Mouse (Mus musculus) spleen, postnatal 36 days (tissue): ENCODE results near the gene Hnrnpa3.
A peak's percentile ranks its signal among the peaks of the same experiment; 100 is the strongest.
"Not testable (repeated sequence)": the region's sequence is repeated elsewhere in the genome, so short reads cannot be mapped to it uniquely, and the experiment has no call there.

Source experiments
- DNase-seq, 2 experiments: peaks; one replicate each; pipeline ENCODE4 v3.0.0; 2022; ENCODE audit warnings: low spot score in 2 of 2, mixed read lengths in 1 of 2

Hnrnpa3 gene

DNA sequence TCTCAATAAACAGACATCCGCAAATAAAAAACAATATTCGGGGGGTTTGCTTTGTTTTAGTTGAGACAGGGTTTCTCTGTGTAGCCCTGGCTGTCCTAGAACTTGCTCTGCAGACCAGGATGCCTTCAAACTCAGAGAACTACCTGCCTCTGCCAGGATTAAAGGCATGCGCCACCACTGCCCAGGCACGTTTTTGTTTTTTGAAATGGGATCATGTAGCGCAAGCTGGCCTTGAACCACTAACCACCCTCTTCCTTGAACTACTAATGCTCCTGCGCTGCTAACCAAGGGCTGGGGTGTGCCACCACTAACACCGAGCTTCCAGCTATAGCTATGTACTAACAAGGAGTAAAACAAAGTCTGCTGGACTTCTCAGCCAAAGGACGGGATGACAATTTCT, 20.9 kb downstream of the Hnrnpa3 start:
- no peak for DNase-seq

DNA sequence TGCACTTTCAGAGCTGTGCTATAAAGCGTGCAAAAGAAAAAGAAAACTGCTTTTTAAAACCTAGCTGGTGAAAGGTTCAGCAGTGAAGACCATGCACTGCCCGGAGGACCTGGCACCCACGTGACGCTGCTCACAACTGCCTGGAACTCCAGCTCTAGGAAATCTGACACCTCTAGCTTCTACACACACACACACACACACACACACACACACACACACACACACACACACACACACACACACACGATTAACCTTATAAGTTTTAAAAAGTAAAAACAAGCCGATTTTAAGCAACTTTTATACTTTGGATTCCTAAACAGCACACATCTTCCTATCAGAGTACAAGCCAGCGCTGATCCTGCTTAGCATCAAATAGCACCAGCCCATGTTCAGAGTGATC, 22.4 kb downstream of the Hnrnpa3 start:
- DNase-seq, result no peak

DNA sequence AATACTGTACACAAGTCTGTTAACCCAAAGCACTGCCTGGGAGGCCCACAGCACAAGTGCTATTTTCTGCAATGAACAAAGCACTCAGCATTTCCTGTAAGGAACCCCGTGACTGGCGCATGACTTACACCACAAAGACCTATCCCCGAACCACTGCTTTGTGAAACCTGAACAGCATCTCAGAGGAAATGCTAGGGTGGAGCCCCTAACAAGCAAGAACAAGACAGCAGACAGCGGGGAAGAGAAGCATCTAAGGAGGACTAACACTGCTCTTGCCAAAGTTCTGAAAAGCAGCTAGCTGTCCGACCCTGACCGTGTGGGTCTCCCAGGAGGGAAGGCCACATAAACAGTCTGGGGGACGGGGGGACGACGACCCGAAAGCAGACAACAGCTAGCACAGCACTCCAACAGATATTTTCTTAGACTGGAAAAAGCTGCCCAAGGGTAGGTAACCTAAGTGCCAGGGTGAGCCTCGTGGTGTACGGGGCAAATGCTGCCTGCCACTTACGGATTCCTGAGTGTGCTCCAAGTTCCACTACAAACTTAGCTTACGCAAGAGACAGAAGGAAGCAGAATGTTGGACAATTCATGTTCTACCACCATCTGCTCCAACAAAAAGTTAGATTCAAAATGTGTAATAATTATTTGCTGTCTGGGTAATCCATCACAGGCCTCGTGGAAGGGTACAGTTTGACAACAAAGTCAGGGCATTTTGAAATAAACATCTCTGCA, 24.1 kb downstream of the Hnrnpa3 start:
- DNase-seq, result peak; percentile 88 to 91

DNA sequence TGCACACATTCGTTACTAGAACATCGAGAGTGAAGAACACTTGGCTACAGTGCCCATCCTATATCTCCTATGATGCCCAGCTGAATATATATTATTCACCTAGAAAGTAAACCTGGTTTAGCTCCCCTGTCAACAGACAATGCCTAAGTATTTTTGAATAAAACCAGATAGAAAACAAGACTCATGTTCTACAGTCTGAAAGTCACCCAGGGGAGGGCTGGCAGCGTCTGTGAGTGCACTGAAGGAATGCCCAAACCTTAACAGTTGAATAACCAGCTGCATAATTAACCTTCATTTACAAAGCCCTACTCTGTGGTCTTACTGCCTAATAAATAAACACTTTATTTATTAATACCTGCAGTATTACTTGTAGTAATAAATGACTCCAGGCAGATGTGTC, 25.5 kb downstream of the Hnrnpa3 start:
- no peak for DNase-seq

DNA sequence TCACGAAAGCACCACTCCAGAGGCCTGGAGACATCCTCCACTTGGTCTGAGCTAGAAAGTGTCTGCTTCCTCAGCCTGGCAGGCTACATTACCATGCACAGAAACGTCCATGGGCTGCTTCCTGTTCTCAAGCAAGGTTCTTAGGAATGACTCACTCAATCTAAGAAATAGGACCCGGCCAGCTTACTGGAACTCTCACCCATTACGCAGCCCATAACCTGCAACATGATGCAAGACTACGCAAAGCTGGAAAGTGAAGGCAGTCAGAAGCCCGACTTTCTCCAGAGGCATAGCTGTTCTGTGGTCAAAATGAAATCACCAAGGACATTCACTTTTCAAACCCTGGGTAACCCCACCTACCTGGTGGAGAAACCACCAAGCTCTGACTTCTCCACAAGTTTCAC, 26.4 kb downstream of the Hnrnpa3 start:
- no peak for DNase-seq

DNA sequence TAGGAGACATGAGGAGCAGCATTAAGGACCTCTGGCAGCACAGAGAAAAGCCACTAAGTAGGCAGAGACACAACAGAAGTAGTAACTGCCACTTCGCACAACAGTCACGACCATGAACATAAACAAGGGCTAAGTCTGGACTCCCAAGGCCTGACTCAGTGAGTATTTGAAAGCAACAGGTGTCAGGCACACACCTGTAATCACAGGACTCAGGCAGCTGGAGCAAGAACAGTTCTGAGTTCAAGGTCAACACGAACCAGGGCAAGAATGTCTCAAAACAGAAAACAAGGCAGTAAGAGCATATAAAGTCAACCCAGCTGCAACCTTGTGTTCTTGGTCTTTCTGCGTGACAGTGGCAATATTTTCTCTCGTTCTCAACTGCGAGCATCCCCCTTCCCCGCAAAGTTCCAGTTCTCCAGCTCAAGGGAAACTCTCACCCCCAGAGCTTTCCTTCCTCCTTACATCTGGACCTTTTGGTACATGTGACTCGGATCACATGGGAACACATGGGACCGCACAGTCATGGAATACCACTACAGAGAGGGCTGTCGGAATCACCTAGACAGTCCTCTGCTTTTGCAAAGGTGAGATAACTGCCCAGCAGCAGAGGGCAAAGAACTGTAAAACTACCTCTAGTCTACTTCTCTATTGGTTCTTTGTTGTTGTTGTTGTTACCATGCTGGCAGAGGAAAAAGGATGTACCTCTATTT, 28.1 kb downstream of the Hnrnpa3 start:
- DNase-seq, result no peak

DNA sequence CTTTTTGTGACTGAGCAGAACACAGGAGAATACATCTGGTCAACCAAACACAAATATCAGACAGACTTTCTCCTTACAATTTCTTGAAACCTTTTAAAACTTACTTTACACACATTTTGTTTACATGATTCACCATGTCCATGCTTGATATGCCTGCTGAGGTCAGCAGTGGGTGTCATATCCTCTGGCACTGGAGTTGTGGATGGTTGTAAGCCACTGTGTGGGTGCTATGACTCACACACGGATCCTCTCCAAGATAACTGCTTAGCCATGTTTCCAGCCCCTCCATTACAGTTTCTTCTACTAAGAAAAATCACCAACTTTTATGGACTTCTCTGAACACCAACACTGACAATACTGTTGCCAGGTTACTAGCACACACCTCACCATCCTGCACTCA, 29.8 kb downstream of the Hnrnpa3 start:
- no peak for DNase-seq

DNA sequence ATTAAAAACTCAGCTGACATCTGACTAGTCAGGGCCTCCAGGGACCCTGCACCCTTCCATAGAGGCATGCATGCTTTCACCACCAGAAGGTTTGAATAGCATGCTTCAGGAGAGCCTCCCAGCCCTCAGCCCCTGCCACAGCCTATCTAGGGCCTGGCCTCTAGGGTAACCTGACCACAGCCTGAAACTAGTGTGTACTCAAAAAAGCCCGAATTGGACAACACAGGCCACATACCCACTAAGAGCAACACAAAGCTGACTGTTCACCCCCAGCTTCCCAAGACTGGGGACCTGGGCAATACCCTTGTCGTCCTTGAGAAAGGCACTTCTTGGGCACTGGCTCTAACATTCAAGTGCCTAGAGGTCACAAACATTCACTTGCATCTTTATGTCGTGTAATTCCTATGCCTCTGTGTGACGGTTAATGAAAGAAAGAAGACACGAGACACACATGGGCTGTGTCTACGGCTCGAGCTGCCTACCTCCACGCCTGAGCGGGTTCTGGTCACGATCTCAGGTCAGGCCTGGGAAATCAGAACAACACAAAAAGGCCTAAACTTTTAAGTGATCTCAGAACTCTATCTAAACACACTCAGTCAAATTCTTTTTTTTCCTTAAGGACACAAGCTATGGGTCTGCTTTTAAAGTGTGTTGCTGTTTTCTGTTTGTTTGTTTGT, 30.6 kb downstream of the Hnrnpa3 start:
- DNase-seq, result peak in 1 of 2 experiments; percentile 26

DNA sequence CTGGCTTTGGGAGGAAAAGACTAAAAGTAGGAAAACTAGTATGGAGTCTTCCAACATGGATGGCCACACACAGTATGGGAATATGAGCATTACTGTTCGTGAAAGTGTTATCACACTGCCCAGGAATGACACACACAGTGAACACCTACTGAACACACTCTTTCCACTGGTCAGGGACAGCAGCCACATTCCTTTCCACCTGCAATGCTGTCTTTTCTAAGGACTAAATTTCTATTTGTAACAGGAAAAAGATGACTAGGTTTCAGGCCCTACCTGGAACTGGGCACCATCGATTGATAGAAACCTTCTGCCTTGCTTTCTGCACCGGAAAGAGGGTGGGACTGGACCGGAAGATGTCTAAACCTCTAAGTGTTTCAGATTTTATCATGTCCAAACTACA, 31.6 kb downstream of the Hnrnpa3 start:
- DNase-seq, result no peak

DNA sequence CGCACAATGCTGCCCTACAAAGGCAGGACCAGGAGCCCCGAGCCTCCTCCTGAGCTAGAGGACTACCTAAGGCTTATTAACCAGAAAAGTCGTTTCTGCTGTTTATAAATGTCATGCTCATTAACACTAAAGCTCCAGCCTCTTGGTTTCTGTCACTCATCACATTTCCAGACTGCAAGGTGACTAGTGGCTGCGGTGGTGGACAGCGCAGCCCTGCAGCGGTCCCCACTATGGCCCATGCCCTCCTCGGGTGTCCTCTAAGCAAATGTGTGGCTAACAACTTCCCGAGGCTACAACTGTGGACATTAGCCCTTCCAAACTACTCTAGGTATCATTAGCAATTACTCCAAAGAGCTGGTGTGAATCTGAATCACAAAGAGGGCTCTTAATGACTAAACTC, 32.3 kb downstream of the Hnrnpa3 start:
- no peak for DNase-seq

DNA sequence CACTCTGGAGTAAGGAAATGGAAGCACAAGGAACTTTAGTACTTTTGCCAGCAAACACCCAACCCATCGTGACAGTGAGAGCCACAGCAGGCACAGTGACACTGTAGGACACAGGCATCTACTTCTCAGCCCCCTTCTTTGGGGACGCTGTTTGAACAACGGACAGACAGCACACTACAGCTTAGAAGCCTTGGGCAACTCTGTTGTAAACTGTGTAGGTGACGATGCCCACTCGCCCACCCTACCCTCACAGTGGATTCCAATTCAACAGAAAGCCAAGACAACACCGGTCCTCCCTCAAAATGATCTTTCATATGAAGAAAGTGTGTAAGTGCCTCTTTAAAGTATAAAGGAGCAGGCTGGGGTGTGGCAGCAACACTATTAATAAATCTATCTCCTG, 33.3 kb downstream of the Hnrnpa3 start:
- DNase-seq, result no peak

DNA sequence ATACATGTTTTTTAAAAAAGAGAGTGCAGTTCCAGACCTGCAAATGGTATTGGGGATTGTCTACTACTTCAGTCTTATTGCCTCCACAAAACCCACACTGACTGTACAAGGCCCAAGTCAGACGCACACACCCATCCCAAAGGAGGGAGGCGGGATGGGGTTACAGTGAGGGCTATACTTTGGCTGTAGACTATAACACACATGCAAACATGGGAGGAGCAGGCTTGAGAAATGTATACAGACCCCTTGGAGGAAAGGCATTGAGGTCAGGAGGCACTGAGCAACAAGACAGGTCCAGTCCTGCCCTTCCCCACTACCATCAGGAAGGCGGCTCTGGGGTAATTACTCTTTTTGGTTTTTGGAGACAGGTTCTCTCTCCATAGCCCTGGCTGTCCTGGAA, 35.9 kb downstream of the Hnrnpa3 start:
- DNase-seq, result not testable (repeated sequence)

DNA sequence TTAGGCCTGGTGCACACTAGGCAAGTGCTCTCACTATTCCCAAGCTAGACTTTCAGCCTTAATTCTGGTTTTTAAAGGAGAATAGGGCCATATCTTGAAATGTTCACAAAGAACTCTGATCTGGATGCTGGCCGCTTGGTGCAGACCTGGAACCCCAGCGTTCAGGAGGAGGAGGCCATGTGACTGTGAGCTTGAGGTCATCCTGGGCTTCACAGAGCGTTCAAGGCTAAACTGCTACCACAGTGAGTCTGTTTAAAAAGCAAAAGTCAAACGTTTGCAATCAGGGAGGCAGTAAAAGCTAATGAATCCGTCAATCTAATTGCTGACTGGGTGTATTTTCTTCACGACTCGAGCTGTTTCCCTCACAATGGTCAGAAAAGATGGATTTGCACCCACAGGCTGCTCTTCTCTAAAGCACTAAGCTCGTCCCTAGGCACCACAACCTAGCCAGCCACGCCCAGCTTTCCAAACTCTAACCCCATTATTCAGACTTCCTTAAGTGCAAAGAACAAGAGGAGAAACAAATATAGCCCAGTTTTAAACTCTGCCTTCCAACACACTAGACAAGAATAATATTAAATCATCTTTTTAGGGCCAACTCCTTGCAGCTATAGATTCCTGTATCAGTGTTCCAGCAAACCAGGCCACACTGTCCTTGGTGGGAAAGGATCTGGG, 36.8 kb downstream of the Hnrnpa3 start:
- DNase-seq, result no peak

DNA sequence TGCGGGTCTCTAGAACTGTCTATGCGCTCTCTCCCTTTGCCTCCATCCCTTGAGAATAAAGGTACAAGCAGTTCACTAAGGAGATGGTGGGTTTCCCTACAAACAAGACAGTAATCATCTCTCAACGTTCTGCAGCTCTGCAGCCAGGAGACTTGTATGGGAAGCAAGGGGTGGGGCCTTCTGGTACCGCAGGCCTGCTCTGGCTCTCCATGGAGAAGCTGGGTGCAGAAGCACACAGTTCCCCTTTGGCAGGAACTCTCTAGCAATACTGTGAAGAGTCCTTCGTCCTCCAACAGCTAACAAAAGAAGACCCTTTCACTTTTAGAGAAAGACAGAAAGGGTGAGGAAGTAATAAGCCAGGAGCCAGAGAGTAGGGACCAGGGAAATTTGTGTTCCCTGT, 37.3 kb downstream of the Hnrnpa3 start:
- DNase-seq, result no peak

DNA sequence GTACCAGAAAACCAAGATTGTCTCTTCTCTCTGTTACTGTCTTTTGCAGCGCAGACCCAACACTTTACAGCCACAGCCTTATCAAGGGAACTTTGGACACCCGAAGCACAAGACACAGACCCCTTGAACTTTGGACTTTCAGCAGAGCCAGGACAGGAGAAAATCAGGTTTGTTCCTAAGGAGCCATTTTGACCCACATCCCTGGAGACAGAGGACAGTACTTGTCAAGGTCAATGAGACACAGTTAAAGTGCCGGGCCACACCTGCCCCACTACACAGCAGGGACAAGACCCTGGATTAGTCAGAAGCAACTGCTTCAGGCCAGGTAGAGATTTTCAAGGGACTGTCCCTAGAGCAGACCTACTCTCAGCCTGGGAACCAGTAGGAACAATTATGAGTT, 38.2 kb downstream of the Hnrnpa3 start:
- no peak for DNase-seq

DNA sequence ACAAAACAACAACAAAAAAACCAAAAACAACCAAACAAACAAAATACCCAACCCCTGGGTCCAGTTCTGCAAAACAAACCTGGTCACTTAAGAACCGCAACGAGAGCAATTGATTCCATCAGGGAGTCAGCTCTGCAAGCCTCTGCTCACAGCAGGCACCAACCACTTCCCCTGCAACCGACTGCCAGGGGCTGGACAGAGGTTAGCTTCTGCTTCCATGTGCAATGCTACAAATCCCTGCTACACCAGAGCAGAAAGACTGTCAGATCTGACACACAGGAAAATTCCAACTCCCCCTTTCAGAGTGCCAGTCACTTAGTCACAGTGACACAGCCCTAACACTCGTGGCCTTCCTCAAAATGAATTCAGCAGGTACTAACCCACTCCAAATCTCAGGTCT, 38.9 kb downstream of the Hnrnpa3 start:
- no peak for DNase-seq

DNA sequence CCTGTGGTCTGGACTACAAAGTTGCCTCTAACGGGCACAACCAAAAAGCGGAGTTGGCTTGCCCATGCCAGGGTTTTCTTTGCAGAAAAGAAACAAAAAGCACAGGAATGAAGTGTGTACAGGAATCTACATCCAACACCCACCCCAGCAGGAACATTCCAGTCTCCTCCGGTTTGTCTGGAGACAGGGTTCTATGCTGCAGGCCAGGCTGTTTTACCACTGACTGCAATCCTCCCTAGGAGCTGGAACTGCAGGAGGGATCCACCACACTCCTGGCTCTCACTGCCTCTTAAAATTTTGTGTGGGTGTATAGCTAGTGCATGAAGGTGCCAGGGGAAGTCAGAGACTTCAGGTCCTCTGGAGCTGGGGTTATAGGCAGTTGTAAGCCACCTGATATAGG, 39.8 kb downstream of the Hnrnpa3 start:
- DNase-seq, result no peak

DNA sequence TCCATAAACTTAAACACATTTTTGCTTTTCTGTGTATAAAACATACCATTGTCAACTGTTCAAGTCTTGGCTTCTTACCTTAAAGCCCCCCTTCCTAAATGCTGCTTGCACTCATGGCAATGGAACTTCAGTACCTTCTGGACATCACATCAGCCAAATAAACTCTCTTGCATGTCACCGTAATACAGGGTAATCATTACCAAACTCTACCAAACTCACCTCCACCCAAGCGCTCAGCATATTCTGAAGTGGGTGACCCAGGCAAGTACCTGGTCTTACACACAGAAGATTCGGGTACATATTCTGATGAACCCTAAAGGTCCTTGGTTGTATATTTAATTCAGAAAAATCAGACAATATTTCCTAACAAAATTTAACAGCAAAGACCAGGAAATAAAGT, 41.5 kb downstream of the Hnrnpa3 start:
- DNase-seq, result no peak

DNA sequence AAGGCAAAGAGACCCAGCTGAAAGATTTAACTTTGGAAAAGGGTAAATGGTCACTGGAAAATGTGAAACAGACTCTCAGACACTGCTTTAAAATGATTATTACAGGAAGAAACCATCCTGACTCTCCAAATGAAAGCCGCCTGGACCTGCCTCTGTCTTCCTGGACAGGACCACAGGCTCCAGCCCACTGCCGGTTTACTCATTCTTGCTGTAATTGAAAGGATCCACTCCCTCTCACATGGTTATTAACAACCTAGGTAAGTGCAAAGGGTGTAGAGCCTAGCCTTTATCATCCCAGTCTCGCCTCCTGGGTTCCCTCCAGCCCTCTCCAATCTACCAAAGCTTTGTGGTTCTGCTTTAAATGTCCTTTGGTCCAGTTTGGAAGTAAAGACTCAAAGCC, 42.1 kb downstream of the Hnrnpa3 start:
- no peak for DNase-seq

DNA sequence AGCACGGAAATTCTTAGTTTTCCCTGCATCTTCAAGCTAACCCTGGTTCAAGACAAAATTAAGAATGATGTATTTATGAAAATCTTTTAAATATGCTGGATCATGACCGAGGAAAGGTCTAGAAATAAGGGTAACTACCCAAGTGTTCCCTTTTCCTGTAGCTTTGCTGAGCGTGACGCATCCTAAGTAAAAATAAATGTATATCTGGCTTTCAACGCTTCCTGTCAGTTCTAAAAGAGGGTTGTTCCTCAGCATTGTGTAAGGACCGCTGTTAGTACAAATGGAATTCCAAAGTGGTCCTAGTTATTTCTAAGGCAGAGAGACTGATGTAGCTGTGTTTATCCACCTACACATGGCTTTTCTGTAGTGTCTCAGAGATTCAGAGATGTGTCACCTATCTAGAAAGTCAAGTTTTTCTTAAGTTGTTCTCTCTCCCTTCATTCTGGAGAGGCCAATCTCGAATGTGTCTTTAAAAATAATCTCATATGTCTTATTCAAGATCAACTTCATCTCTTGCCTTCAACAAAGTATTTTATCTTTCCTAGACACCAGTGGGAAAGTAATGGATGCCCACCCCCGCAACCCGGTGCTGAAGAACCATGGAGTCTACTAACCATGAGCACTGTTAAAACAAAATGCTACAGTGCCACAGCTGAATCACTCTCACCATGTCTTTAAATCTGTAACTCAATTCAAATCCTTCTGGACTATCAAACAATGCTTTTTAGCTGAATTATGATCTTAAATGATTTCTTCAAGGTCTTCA, 42.9 kb downstream of the Hnrnpa3 start:
- DNase-seq, result no peak

DNA sequence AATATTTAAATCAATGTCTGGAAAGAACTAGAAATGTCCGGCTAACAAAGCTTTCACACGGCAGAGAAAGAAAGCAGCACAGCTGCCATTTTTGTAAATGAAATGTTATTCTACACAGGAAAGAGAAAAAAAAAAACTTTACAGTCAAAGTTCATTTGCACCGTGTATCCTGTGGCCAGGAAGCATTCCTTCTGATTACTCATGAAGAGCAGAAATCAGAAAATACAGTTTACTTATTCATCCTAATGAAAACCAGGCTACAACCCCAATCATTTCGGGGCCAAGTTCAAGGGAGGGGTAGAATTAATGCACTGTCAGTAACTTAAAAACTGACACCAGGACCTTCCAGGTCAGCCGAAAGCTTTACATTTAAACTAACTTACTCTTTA, 43.5 kb downstream of the Hnrnpa3 start:
- DNase-seq, result no peak
